Mouse (Mus musculus): ENCODE data around the gene Edem3.

- TF ChIP-seq CTCF (IDR thresholded peaks at IDR 0.05; ENCODE audit: control insufficient read depth, insufficient read depth, low read length) (no peak), POLR2A (IDR thresholded peaks at IDR 0.05; ENCODE audit: borderline replicate concordance, control insufficient read depth, low read depth, low read length) (no peak)
These were observed 24.1 kb downstream of the Edem3 start for GRCm38 (mm10) chr1:151779306-151779705.
